Mouse (Mus musculus): ENCODE results near the gene Dnmt1. TPM values are rescaled to one million over a fixed set of nuclear protein-coding genes. Genes with fewer than 3 reads are reported as not detected.

Dnmt1 gene
- total and polyA plus RNA-seq, 3 experiments: 412 to 1,953 (median 681) TPM

DNA sequence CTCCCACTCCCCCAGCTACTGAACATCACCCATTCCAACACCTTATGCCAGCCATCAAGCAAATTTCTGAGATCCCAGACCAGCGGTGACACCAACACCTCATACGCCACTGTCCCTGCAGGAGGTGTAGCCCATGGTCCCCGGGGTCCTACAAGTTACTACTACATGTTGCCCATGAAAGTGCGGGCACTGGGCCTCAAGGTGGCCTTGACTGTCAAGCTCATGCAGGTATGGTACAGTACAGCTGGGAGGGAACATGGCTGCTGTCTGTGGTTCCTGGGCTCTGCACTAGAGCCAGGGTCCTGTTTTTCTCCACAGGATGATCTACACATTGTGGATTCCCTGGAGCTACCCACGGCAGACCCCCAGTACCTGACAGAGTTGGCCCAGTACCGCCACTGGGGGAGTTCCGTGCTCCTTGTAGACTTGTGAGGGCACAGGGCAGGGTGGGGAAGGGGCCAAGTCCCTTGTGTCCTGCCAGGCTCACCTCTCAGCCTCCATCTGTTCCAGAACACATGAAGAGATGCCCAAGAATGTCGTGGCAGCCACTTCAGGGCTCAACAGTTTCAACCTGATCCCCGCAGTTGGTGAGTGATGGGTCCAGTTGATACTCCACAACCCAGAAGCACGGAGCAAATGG is 47.7 kb upstream of the Dnmt1 start:
- Histone ChIP-seq H3K36me3 (ENCODE audit: control insufficient read depth in 1 of 2, insufficient read depth in 2 of 2, low read length in 2 of 2) (peaks cover 3 to 17% of the 10 kb centered on the region in 2 experiments), H3K4me1 (ENCODE audit: control insufficient read depth in 1 of 2, insufficient read depth in 2 of 2, low read length in 2 of 2) (peaks cover 10 to 24% of the 10 kb centered on the region in 2 experiments), H3K27me3 (ENCODE audit: control insufficient read depth in 1 of 2, insufficient read depth in 2 of 2, low read length in 2 of 2) (no peaks in the 10 kb centered on the region), H3K9me3 (replicated peaks; ENCODE audit: insufficient read depth, low read length) (no peaks in the 10 kb centered on the region), H3K27ac (ENCODE audit: control insufficient read depth, low read depth, low read length) (no peak overlapping the region), H3K4me3 (ENCODE audit: control insufficient read depth in 1 of 2, insufficient read depth in 1 of 2, low read depth in 2 of 2, low read length in 2 of 2) (no peak overlapping the region), H3K9ac (ENCODE audit: control insufficient read depth, low read depth, low read length, poor library complexity, severe bottlenecking) (no peak overlapping the region), H3K79me2 (ENCODE audit: control insufficient read depth, insufficient read depth, low read length, poor library complexity) (peaks cover 9% of the 10 kb centered on the region)
- TF ChIP-seq ZMIZ1 (IDR thresholded peaks at IDR 0.05; ENCODE audit: low read depth, low read length): no peak
- TF ChIP-seq TCF12 (IDR thresholded peaks at IDR 0.05; ENCODE audit: low read depth, low read length): no peak
- no peak for TF ChIP-seq EP300 (IDR thresholded peaks at IDR 0.05; ENCODE audit: low read depth in 1 of 2, low read length in 2 of 2)
- TF ChIP-seq BHLHE40 (IDR thresholded peaks at IDR 0.05; ENCODE audit: borderline replicate concordance, low read depth, low read length): no peak
- TF ChIP-seq USF1 (IDR thresholded peaks at IDR 0.05; ENCODE audit: low read depth, low read length): no peak
- no peak for TF ChIP-seq TAL1 (IDR thresholded peaks at IDR 0.05; ENCODE audit: low read length)
- no peak for TF ChIP-seq RCOR1 (IDR thresholded peaks at IDR 0.05; ENCODE audit: low read depth, low read length)
- TF ChIP-seq UBTF (IDR thresholded peaks at IDR 0.05; ENCODE audit: borderline replicate concordance, insufficient read depth, low read depth, low read length): no peak
- TF ChIP-seq ZC3H11A (IDR thresholded peaks at IDR 0.05; ENCODE audit: low read depth, low read length): no peak
- no peak for TF ChIP-seq GABPA (IDR thresholded peaks at IDR 0.05; ENCODE audit: low read depth, low read length)
- TF ChIP-seq MAX (IDR thresholded peaks at IDR 0.05; ENCODE audit: low read length): no peak
- TF ChIP-seq POLR2A (IDR thresholded peaks at IDR 0.05; ENCODE audit: control insufficient read depth in 1 of 2, insufficient read depth in 1 of 2, low read depth in 1 of 2, low read length in 2 of 2, poor library complexity in 1 of 2): no peak
- TF ChIP-seq NELFE (IDR thresholded peaks at IDR 0.05; ENCODE audit: low read depth, low read length): no peak
- TF ChIP-seq ETS1 (IDR thresholded peaks at IDR 0.05; ENCODE audit: low read depth, low read length): no peak
- TF ChIP-seq MYC (IDR thresholded peaks at IDR 0.05; ENCODE audit: low read depth, low read length): no peak
- TF ChIP-seq CTCF (IDR thresholded peaks at IDR 0.05 in 2 of 3, conservative IDR thresholded peaks at IDR 0.05 in 1 of 3; ENCODE audit: control insufficient read depth in 1 of 3, insufficient read depth in 1 of 3, low read depth in 2 of 3, low read length in 3 of 3, poor library complexity in 1 of 3, severe bottlenecking in 1 of 3): no peak
- TF ChIP-seq CHD1 (IDR thresholded peaks at IDR 0.05; ENCODE audit: low read depth, low read length): no peak
- no peak for TF ChIP-seq KAT2A (conservative IDR thresholded peaks at IDR 0.05; ENCODE audit: low read depth, low read length)
- no peak for TF ChIP-seq POLR2AphosphoS2 (IDR thresholded peaks at IDR 0.05; ENCODE audit: low read length)
- DNase-seq (ENCODE audit: low read depth, low spot score): no peak
